Mouse (Mus musculus) kidney, adult 2 months (tissue): ENCODE data around the gene Tsga10. TPM values are rescaled to one million over a fixed set of nuclear protein-coding genes. Genes with fewer than 3 reads are reported as not detected.

ENCODE experiments used
- DNase-seq: peaks from one replicate; pipeline ENCODE4 v3.0.0; 2021
- H3K27ac ChIP-seq: fragments of 200-500 bp; 2 replicates; pipeline ENCODE4 v1.5.1; 2012; ENCODE audit warnings: low read depth, low read length, control low read depth, inconsistent platforms; ENCODE audit not compliant: insufficient read depth
- H3K27me3 ChIP-seq: fragments of 200-500 bp; replicated peaks from 2 replicates; pipeline ENCODE4 v1.6.1; 2012; ENCODE audit warnings: mild to moderate bottlenecking, moderate library complexity, low read length, inconsistent platforms; ENCODE audit not compliant: control insufficient read depth, insufficient read depth
- H3K36me3 ChIP-seq: fragments of 200-500 bp; 2 replicates; pipeline ENCODE4 v1.6.1; 2012; ENCODE audit warnings: mild to moderate bottlenecking, moderate library complexity, low read length, inconsistent platforms; ENCODE audit not compliant: control insufficient read depth, insufficient read depth
- H3K4me1 ChIP-seq: fragments of 200-500 bp; 2 replicates; pipeline ENCODE4 v1.6.1; 2011; ENCODE audit warnings: low read length; ENCODE audit not compliant: control insufficient read depth, insufficient read depth
- H3K4me3 ChIP-seq: fragments of 200-500 bp; 2 replicates; pipeline ENCODE4 v1.5.1; 2011; ENCODE audit warnings: mild to moderate bottlenecking, low read depth, low read length, control low read depth; ENCODE audit not compliant: insufficient read depth
- CTCF ChIP-seq: fragments of 200-500 bp; conservative IDR thresholded peaks from 2 replicates; pipeline ENCODE4 v1.5.1; 2011; ENCODE audit warnings: low read depth, mild to moderate bottlenecking, control low read depth, low read length, moderate library complexity, mixed read lengths; ENCODE audit not compliant: insufficient read depth, insufficient read length
- POLR2A ChIP-seq: fragments of 200-500 bp; IDR thresholded peaks from one replicate; pipeline ENCODE4 v1.6.1; 2011; ENCODE audit warnings: low read depth, low read length, control low read depth
- WGBS: fragments of 180-500 bp; shearing (Covaris S2); methylation state at CpG from one replicate; pipeline ENCODE4 v1.1.7; 2018; 5-methylcytosine and 5-hydroxymethylcytosine counted together
- polyA plus RNA-seq: library from polyadenylated mRNA; depleted of rRNA; stranded (reverse); fragments of >200 nt; gene quantifications from 2 replicates; pipeline ENCODE4 v1.2.3, GENCODE M21; 2012

Gene Tsga10
- polyA plus RNA-seq, 1 experiment = 0.72 TPM

- Histone ChIP-seq H3K27me3 (no peaks in the 10 kb centered on the region), H3K27ac (no peak overlapping the region), H3K4me3 (no peak overlapping the region), H3K36me3 (no peaks in the 10 kb centered on the region), H3K4me1 (no peaks in the 10 kb centered on the region)
- TF ChIP-seq POLR2A (no peak), CTCF (no peak)
- DNase-seq = no peak
- WGBS = 83% methylated on average over 5 of the region's 5 CpGs
Observed at GRCm38 (mm10) chr1:37735932-37736331, 130.3 kb downstream of the Tsga10 start.

- Histone ChIP-seq H3K4me1 (no peaks in the 10 kb centered on the region), H3K27ac (no peak overlapping the region), H3K27me3 (no peaks in the 10 kb centered on the region), H3K4me3 (no peak overlapping the region), H3K36me3 (no peaks in the 10 kb centered on the region)
- no peak for DNase-seq
- 53% methylated on average over 7 of the region's 7 CpGs for WGBS
- TF ChIP-seq CTCF = no peak
- TF ChIP-seq POLR2A = no peak
Observed at GRCm38 (mm10) chr1:37734841-37735240, 131.4 kb downstream of the Tsga10 start.

- no peaks in the 10 kb centered on the region for H3K4me1 ChIP-seq
- TF ChIP-seq CTCF (no peak), POLR2A (no peak)
- no peak overlapping the region for H3K27ac ChIP-seq
- H3K4me3 ChIP-seq = no peak overlapping the region
- no peak for DNase-seq
- 90% methylated on average over 8 of the region's 8 CpGs for WGBS
- no peaks in the 10 kb centered on the region for H3K27me3 ChIP-seq
- H3K36me3 ChIP-seq = no peaks in the 10 kb centered on the region
Observed at GRCm38 (mm10) chr1:37729353-37729752, 136.9 kb downstream of the Tsga10 start.

- Histone ChIP-seq H3K4me1 (no peaks in the 10 kb centered on the region), H3K4me3 (no peak overlapping the region), H3K27ac (no peak overlapping the region), H3K27me3 (no peaks in the 10 kb centered on the region), H3K36me3 (no peaks in the 10 kb centered on the region)
- TF ChIP-seq CTCF (no peak), POLR2A (no peak)
- DNase-seq = no peak
- WGBS = 51% methylated on average over 10 of the region's 10 CpGs
Observed at GRCm38 (mm10) chr1:37728053-37728452, 138.2 kb downstream of the Tsga10 start.

GRCm38 (mm10) chr1:37727186-37727585 lies 139.0 kb downstream of the Tsga10 start:
- TF ChIP-seq POLR2A = no peak
- no peak for TF ChIP-seq CTCF
- no peak overlapping the region for H3K4me3 ChIP-seq
- no peaks in the 10 kb centered on the region for H3K36me3 ChIP-seq
- no peak overlapping the region for H3K27ac ChIP-seq
- H3K4me1 ChIP-seq = no peaks in the 10 kb centered on the region
- DNase-seq = no peak
- WGBS = 87% methylated on average over 8 of the region's 8 CpGs
- H3K27me3 ChIP-seq = no peaks in the 10 kb centered on the region

GRCm38 (mm10) chr1:37726426-37726825 lies 139.8 kb downstream of the Tsga10 start:
- H3K27me3 ChIP-seq = no peaks in the 10 kb centered on the region
- TF ChIP-seq POLR2A (no peak), CTCF (no peak)
- no peaks in the 10 kb centered on the region for H3K36me3 ChIP-seq
- no peak overlapping the region for H3K27ac ChIP-seq
- WGBS = 76% methylated on average over 8 of the region's 8 CpGs
- no peaks in the 10 kb centered on the region for H3K4me1 ChIP-seq
- no peak for DNase-seq
- H3K4me3 ChIP-seq = no peak overlapping the region

GRCm38 (mm10) chr1:37725880-37726279 lies 140.3 kb downstream of the Tsga10 start:
- no peak overlapping the region for H3K4me3 ChIP-seq
- no peaks in the 10 kb centered on the region for H3K4me1 ChIP-seq
- no peak for DNase-seq
- H3K27me3 ChIP-seq = no peaks in the 10 kb centered on the region
- no peaks in the 10 kb centered on the region for H3K36me3 ChIP-seq
- no peak for TF ChIP-seq POLR2A
- TF ChIP-seq CTCF = no peak
- 64% methylated on average over 12 of the region's 12 CpGs for WGBS
- no peak overlapping the region for H3K27ac ChIP-seq

- 84% methylated on average over 5 of the region's 5 CpGs for WGBS
- Histone ChIP-seq H3K4me3 (no peak overlapping the region), H3K27me3 (no peaks in the 10 kb centered on the region), H3K36me3 (no peaks in the 10 kb centered on the region), H3K27ac (no peak overlapping the region), H3K4me1 (no peaks in the 10 kb centered on the region)
- TF ChIP-seq POLR2A = no peak
- no peak for TF ChIP-seq CTCF
- no peak for DNase-seq
Observed at GRCm38 (mm10) chr1:37721092-37721491, 145.1 kb downstream of the Tsga10 start.
